Mouse (Mus musculus) brain, embryonic 14.5 days (tissue): ENCODE results near the gene Spata4. TPM values are rescaled to one million over a fixed set of nuclear protein-coding genes. Genes with fewer than 3 reads are reported as not detected.

Experiments used
- DNase-seq: peaks from one replicate; pipeline ENCODE4 v3.0.0-alpha.2; 2011; ENCODE audit warnings: low read depth
- CTCF ChIP-seq: fragments of 200-500 bp; IDR thresholded peaks from 2 replicates; pipeline ENCODE4 v1.5.1; 2012; ENCODE audit warnings: inconsistent platforms, mild to moderate bottlenecking, moderate library complexity, borderline replicate concordance; ENCODE audit not compliant: insufficient read depth, insufficient read length; ENCODE audit errors: extremely low read depth
- POLR2A ChIP-seq: fragments of 200-500 bp; IDR thresholded peaks from 2 replicates; pipeline ENCODE4 v1.6.1; 2012; ENCODE audit warnings: mild to moderate bottlenecking, inconsistent platforms, borderline replicate concordance; ENCODE audit not compliant: poor library complexity, insufficient read depth, insufficient read length, severe bottlenecking; ENCODE audit errors: extremely low read depth
- polyA plus RNA-seq: library from polyadenylated mRNA; depleted of rRNA; stranded (reverse); fragments of >200 nt; gene quantifications from 2 replicates; pipeline ENCODE4 v1.2.3, GENCODE M21; 2012; rRNA removed

The Spata4 gene
- 0.08 and 0.21 TPM in 2 replicates for polyA plus RNA-seq

GRCm38 (mm10) chr8:54600671-54601251 lies at the start of gene Spata4:
Gene Spata4, plus strand, starts transcription at chr8:54600781.
- TF ChIP-seq CTCF (no peak), POLR2A (no peak)
- peak; percentile 89 for DNase-seq

GRCm38 (mm10) chr8:54554921-54555320 lies 45.7 kb upstream of the Spata4 start:
- TF ChIP-seq POLR2A (no peak), CTCF (no peak)

GRCm38 (mm10) chr8:54562137-54562536 lies 38.4 kb upstream of the Spata4 start:
- TF ChIP-seq POLR2A (no peak), CTCF (no peak)
- no peak for DNase-seq

More at GRCm38 (mm10) chr8:54554921-54555320, 45.7 kb upstream of the Spata4 start:
- no peak for DNase-seq

GRCm38 (mm10) chr8:54565181-54565580 lies 35.4 kb upstream of the Spata4 start:
- TF ChIP-seq CTCF (no peak), POLR2A (no peak)
- DNase-seq = no peak

- TF ChIP-seq CTCF = no peak
- TF ChIP-seq POLR2A = no peak
- no peak for DNase-seq
Observed at GRCm38 (mm10) chr8:54565603-54566260, 34.8 kb upstream of the Spata4 start.

- DNase-seq = peak; percentile 48
- TF ChIP-seq POLR2A = no peak
- no peak for TF ChIP-seq CTCF
Observed at GRCm38 (mm10) chr8:54567168-54567567, 33.4 kb upstream of the Spata4 start.

- TF ChIP-seq POLR2A = no peak
- TF ChIP-seq CTCF = no peak
- DNase-seq = no peak
Observed at GRCm38 (mm10) chr8:54570618-54571609, 29.7 kb upstream of the Spata4 start.

GRCm38 (mm10) chr8:54581436-54581835 lies 19.1 kb upstream of the Spata4 start:
- DNase-seq = no peak
- TF ChIP-seq POLR2A (no peak), CTCF (no peak)

GRCm38 (mm10) chr8:54582886-54583285 lies 17.7 kb upstream of the Spata4 start:
- DNase-seq = no peak
- TF ChIP-seq POLR2A = no peak
- TF ChIP-seq CTCF = no peak

- no peak for TF ChIP-seq POLR2A
- no peak for TF ChIP-seq CTCF
- peak; percentile 73 for DNase-seq
Observed at GRCm38 (mm10) chr8:54594634-54595033, 5.9 kb upstream of the Spata4 start.

- TF ChIP-seq POLR2A (no peak), CTCF (no peak)
Observed at GRCm38 (mm10) chr8:54596051-54596450, 4.5 kb upstream of the Spata4 start.

More at GRCm38 (mm10) chr8:54596051-54596450, 4.5 kb upstream of the Spata4 start:
- DNase-seq = peak; percentile 53
